27 mouse cellular contexts compared by ENCODE assay signal in the genomic region with DNA sequence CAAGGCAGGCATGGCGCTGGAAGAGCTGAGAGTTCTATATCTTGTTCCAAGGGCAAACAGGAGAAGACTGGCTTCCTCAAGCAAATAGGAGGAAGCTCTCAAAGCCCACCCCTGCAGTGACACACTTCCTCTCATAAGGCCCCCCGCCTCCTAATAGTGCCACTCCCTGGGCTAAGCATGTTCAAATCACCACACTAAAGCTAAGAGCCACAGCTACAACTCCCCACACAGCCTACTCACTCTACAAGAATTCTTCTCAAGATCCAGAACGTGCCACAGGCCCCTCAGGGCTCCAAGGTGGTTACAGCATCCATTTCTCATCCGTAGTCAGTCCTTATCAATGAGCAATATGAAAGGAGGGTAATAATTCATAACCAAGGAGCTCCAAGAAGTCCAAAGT.
"Had no signal": no experiment of that assay in that cellular context is flagged by ENCODE, and none has a peak within 500 bp of the region (broad histone marks: within the 10 kb centered on the region; RNA-seq: fewer than 3 reads in every experiment).

No protein-coding gene starts in this region.

- ATAC-seq: forebrain, embryonic 13.5 days; forebrain, embryonic 14.5 days; forebrain, embryonic 15.5 days; forebrain, embryonic 16.5 days; forebrain, postnatal 0 days had no signal

- H3K4me1 ChIP-seq: forebrain, embryonic 13.5 days; forebrain, embryonic 15.5 days had no signal

- H3K27me3 ChIP-seq: embryonic facial prominence, embryonic 12.5 days; embryonic facial prominence, embryonic 13.5 days; embryonic facial prominence, embryonic 15.5 days; forebrain, embryonic 12.5 days; forebrain, embryonic 13.5 days; forebrain, embryonic 15.5 days had no signal

- H3K4me3 ChIP-seq: embryonic facial prominence, embryonic 10.5 days; embryonic facial prominence, embryonic 12.5 days; embryonic facial prominence, embryonic 13.5 days; embryonic facial prominence, embryonic 15.5 days; erythroblast, embryonic 14.5 days; forebrain, embryonic 10.5 days; forebrain, embryonic 12.5 days; forebrain, embryonic 13.5 days; forebrain, embryonic 15.5 days; gastrocnemius, adult 2 months; heart, adult 2 months had no signal

- H3K27ac ChIP-seq: embryonic facial prominence, embryonic 10.5 days; embryonic facial prominence, embryonic 12.5 days; embryonic facial prominence, embryonic 13.5 days; embryonic facial prominence, embryonic 15.5 days; forebrain, embryonic 10.5 days; forebrain, embryonic 12.5 days; forebrain, embryonic 13.5 days; forebrain, embryonic 15.5 days; gastrocnemius, adult 2 months; heart, adult 2 months had no signal

- H3K9ac ChIP-seq: embryonic facial prominence, embryonic 12.5 days; embryonic facial prominence, embryonic 13.5 days; embryonic facial prominence, embryonic 15.5 days; forebrain, embryonic 12.5 days; forebrain, embryonic 13.5 days; forebrain, embryonic 15.5 days; forebrain, postnatal 0 days had no signal

- DNase-seq: cerebellum, adult 2 months; cerebellum, adult 8-10 months; cerebellum, adult 9-10 months; cerebellum, adult 9-11 months; cerebellum, postnatal 14 days; cerebellum, postnatal 25 days; cerebellum, postnatal 36 days; embryo, embryonic 11 days; forebrain, postnatal 0 days; gastrocnemius, adult 2 months; gastrocnemius, postnatal 10 days; gastrocnemius, postnatal 14 days; gastrocnemius, postnatal 25 days; gastrocnemius, postnatal 36 days; heart, adult 18-20 months; heart, adult 2 months had no signal

- H3K36me3 ChIP-seq: embryonic facial prominence, embryonic 10.5 days; embryonic facial prominence, embryonic 12.5 days; embryonic facial prominence, embryonic 13.5 days; embryonic facial prominence, embryonic 15.5 days; forebrain, embryonic 10.5 days; forebrain, embryonic 12.5 days; forebrain, embryonic 15.5 days had no signal

- H3K9me3 ChIP-seq: embryonic facial prominence, embryonic 10.5 days; embryonic facial prominence, embryonic 12.5 days; embryonic facial prominence, embryonic 13.5 days; embryonic facial prominence, embryonic 15.5 days; forebrain, embryonic 10.5 days; forebrain, embryonic 12.5 days; forebrain, embryonic 13.5 days; forebrain, embryonic 15.5 days had no signal

- H3K4me2 ChIP-seq: embryonic facial prominence, embryonic 12.5 days; embryonic facial prominence, embryonic 13.5 days; embryonic facial prominence, embryonic 15.5 days; forebrain, embryonic 12.5 days; forebrain, embryonic 13.5 days; forebrain, embryonic 15.5 days had no signal
